Mouse (Mus musculus) heart, postnatal 0 days (tissue): ENCODE data around the gene Rxra.

Source experiments
- CTCF ChIP-seq: IDR thresholded peaks from 2 replicates; pipeline ENCODE4 v1.5.1; 2016; ENCODE audit warnings: antibody characterized with exemption, control low read depth, low read depth
- EP300 ChIP-seq: IDR thresholded peaks from 2 replicates; pipeline ENCODE4 v1.6.1; 2016; ENCODE audit warnings: antibody characterized with exemption, low read depth

DNA sequence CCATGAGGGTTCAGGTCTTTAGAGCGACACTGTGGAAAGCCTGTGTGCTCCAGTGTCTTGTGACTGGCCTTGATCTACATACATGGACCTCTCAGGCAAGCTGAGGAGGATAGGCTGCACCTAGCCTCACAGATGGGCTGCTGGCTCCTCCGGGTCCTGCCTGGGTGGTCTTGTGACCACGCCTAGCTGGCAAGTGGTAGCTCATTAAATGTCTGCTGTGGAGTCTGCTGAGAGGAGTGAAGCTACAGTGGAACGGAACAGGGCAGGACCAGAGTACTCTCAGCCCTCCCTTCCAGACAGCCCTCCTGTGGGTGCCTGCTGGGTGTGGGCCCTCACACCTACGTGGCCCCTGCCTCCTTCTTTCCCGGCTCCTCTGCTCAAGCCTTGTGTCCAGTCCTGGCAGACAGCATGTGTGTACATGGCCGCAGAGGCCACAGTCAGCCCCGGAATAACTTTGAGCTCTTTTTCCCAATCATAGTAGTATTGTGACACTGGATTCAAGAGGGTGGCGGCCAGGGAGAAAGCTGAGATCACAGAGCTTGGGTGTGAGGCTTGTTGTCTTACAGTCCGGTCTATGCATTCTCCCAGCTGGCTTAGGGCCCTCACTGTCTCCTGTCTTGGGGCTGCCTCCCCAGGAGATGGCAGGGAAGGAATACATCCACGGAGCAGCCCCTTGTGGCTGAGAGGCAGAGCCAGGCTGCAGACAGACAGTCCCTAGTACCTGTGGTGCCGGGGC, 74.3 kb downstream of the Rxra start:
- TF ChIP-seq CTCF (no peak), EP300 (no peak)
